Mouse (Mus musculus) hindbrain, embryonic 13.5 days (tissue): Measurements from ENCODE around the gene Pms1. TPM values are rescaled to one million over a fixed set of nuclear protein-coding genes. Genes with fewer than 3 reads are reported as not detected.

Experiments used
- ATAC-seq: fragments of 200-750 bp; cut with Nextera tagmentation; 2 replicates; pipeline ENCODE4 v1.8.0; 2017; ENCODE audit warnings: moderate TSS enrichment; ENCODE audit not compliant: low FRiP score
- H3K27ac ChIP-seq: fragments of 300-500 bp; sonication (generic); 2 replicates; pipeline ENCODE4 v1.5.1; 2015; ENCODE audit warnings: inconsistent platforms, mild to moderate bottlenecking, moderate library complexity
- H3K27me3 ChIP-seq: fragments of 300-500 bp; sonication (generic); 2 replicates; pipeline ENCODE4 v1.6.1; 2015; ENCODE audit warnings: mild to moderate bottlenecking, inconsistent platforms
- H3K36me3 ChIP-seq: fragments of 300-500 bp; sonication (generic); 2 replicates; pipeline ENCODE4 v1.6.1; 2015; ENCODE audit warnings: mild to moderate bottlenecking, inconsistent platforms
- H3K4me1 ChIP-seq: fragments of 300-500 bp; sonication (generic); replicated peaks from 2 replicates; pipeline ENCODE4 v1.6.1; 2015; ENCODE audit warnings: inconsistent platforms
- H3K4me2 ChIP-seq: fragments of 300-500 bp; sonication (generic); 2 replicates; pipeline ENCODE4 v1.6.1; 2015; ENCODE audit warnings: inconsistent platforms, mild to moderate bottlenecking, moderate library complexity
- H3K4me3 ChIP-seq: fragments of 300-500 bp; sonication (generic); 2 replicates; pipeline ENCODE4 v1.5.1; 2015; ENCODE audit warnings: mild to moderate bottlenecking, inconsistent platforms
- H3K9ac ChIP-seq: fragments of 300-500 bp; sonication (generic); 2 replicates; pipeline ENCODE4 v1.6.1; 2015; ENCODE audit warnings: mild to moderate bottlenecking, inconsistent platforms
- H3K9me3 ChIP-seq: fragments of 300-500 bp; sonication (generic); 2 replicates; pipeline ENCODE4 v1.6.1; 2016; ENCODE audit warnings: inconsistent platforms
- WGBS: fragments of 180-500 bp; shearing (Covaris S2); methylation state at CpG from one replicate; pipeline ENCODE4 v1.1.7; 2015; 5-methylcytosine and 5-hydroxymethylcytosine counted together
- polyA plus RNA-seq: library from polyadenylated mRNA; unstranded; fragments of >200 nt; fragmentation: Nextera tagmentation; extraction: Ambion mirVana; gene quantifications from 2 replicates; pipeline ENCODE4 v1.2.1, GENCODE M21; 2015

Gene Pms1
- polyA plus RNA-seq, 1 experiment from 2014 or later = 11.1 TPM

DNA sequence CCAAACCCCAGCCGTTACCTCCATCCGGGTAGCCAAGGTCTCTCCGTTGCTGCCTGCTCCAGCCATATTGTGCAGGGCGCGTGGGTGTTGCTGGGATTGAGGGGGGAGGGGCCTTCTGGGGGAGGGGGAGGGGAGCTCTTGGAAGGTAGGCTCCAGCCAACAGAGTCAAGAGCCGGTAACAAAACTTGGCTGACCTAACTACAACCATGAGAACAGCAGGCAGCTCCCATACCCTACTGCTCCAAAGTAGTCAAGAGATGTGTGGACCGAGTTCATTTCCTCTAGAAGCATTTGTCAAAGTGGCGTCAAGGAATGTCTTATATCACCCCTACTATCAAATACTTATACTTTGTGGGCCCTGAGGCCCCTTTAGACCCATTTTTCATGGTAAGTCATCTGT, 109.3 kb downstream of the Pms1 start, which contains the start of gene 1700019A02Rik:
Gene 1700019A02Rik, minus strand, starts transcription at position 101 of the 400 bp plus-strand sequence.
- no peaks in the 10 kb centered on the region for H3K27me3 ChIP-seq
- H3K4me3 ChIP-seq = no peak within 1 kb of the TSS
- 89% methylated on average over 8 of the region's 8 CpGs for WGBS
- no peaks in the 10 kb centered on the region for H3K4me1 ChIP-seq
- H3K36me3 ChIP-seq = 0 out of 2 replicates have a peak, but pooled peaks cover 4% of the 10 kb centered on the region
- no peak within 1 kb of the TSS for H3K4me2 ChIP-seq
- no peak within 1 kb of the TSS for H3K9ac ChIP-seq
- no peak for ATAC-seq
- no peak within 1 kb of the TSS for H3K27ac ChIP-seq
- no peaks in the 10 kb centered on the region for H3K9me3 ChIP-seq

- H3K36me3 ChIP-seq = 0 out of 2 replicates have a peak, but pooled peaks cover 4% of the 10 kb centered on the region
- H3K27ac ChIP-seq = no peak overlapping the region
- H3K9ac ChIP-seq = no peak overlapping the region
- H3K27me3 ChIP-seq = no peaks in the 10 kb centered on the region
- no peak for ATAC-seq
- H3K9me3 ChIP-seq = no peaks in the 10 kb centered on the region
- no peak overlapping the region for H3K4me3 ChIP-seq
- H3K4me1 ChIP-seq = no peaks in the 10 kb centered on the region
- no peak overlapping the region for H3K4me2 ChIP-seq
- 92% methylated on average over 3 of the region's 3 CpGs for WGBS
Observed at GRCm38 (mm10) chr1:53186301-53186700, 110.5 kb downstream of the Pms1 start.

DNA sequence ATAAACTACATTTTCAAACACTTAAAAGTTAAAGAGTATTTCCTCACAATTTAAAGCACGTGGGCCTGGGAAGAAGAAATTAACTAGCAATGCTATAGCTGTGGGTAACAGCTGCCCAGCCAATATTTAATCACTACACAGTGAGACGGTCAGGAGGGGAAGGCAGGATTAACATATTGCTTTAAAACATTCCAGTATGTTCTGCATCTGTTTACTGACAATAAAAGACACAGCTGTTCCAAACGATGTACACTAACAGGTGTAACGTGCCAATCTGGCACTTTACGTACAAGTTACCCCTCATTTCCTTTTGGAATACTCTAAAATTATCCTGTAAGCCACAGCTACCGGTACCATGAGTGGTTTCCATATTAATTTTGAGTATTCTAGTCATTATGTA, 139.1 kb downstream of the Pms1 start:
- H3K9me3 ChIP-seq = no peaks in the 10 kb centered on the region
- no peaks in the 10 kb centered on the region for H3K27me3 ChIP-seq
- no peak for ATAC-seq
- 59% methylated on average over 6 of the region's 6 CpGs for WGBS
- no peak overlapping the region for H3K4me2 ChIP-seq
- no peaks in the 10 kb centered on the region for H3K4me1 ChIP-seq
- no peak overlapping the region for H3K9ac ChIP-seq
- no peak overlapping the region for H3K4me3 ChIP-seq
- H3K27ac ChIP-seq = no peak overlapping the region
- H3K36me3 ChIP-seq = no peaks in the 10 kb centered on the region

Other genes with a start within 250 kb of the Pms1 start
- gene Mstn, start 235.4 kb downstream of the Pms1 start, polyA plus RNA-seq = 0.35 and 0.75 TPM in 2 replicates
- not detected in 2 replicates for gene 1700019A02Rik, start 109.4 kb downstream of the Pms1 start, polyA plus RNA-seq
- 61.0 and 61.6 TPM in 2 replicates for gene Ormdl1, start 77 bp upstream of the Pms1 start, polyA plus RNA-seq
- not detected in 2 replicates for gene Gm28778, start 93 bp upstream of the Pms1 start, polyA plus RNA-seq
- 20.7 and 21.4 TPM in 2 replicates for gene Osgepl1, start 16.6 kb upstream of the Pms1 start, polyA plus RNA-seq
- 4.8 and 14.4 TPM in 2 replicates for gene Asdurf, start 55.6 kb upstream of the Pms1 start, polyA plus RNA-seq
- 1.8 and 1.9 TPM in 2 replicates for gene Gm28551, start 55.6 kb upstream of the Pms1 start, polyA plus RNA-seq
- 63.0 and 64.4 TPM in 2 replicates for gene Asnsd1, start 55.7 kb upstream of the Pms1 start, polyA plus RNA-seq